Mouse (Mus musculus): ENCODE measurements around the gene Cd320.
"Not testable (repeated sequence)": the region's sequence is repeated elsewhere in the genome, so short reads cannot be mapped to it uniquely, and the experiment has no call there.

Gene Cd320

GRCm38 (mm10) chr17:33897114-33897794 is 54.4 kb downstream of the Cd320 start:
- no peak for DNase-seq (ENCODE audit: extremely low spot score, low read depth, low spot score)

DNA sequence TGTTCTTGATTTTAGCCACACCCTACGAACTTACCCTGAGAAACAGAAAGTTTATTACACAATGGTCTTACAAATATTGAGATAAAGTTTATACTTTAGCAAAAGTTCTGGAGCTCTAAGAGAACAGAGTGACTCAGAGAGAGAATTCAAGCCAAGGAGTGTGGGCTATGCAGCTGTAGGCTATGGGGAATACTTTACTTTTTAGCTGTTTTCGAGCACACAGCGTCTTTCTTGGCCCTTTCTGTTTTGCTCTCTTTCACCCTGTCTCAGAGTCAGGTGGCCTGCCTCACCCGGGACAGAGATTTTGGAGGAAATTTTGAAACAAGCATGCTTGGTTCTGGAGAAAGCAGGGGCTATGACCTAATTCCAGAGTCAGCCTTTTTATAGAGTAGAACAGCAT is 55.3 kb downstream of the Cd320 start:
- DNase-seq (ENCODE audit: extremely low spot score, low read depth, low spot score): not testable (repeated sequence)

Measured in hindlimb bud, embryonic 11.5 days (tissue).